Mouse (Mus musculus) lung, adult 10 weeks (tissue): ENCODE data around the gene Prdx1. TPM values are rescaled to one million over a fixed set of nuclear protein-coding genes. Genes with fewer than 3 reads are reported as not detected.

ENCODE experiments used
- polyA plus RNA-seq: library from polyadenylated mRNA; stranded (reverse); fragments of 350-450 nt; fragmentation: Illumina TruSeq; extraction: RNeasy Lipid Tissue Mini Kit (QIAGEN cat#74804); gene quantifications from one replicate; pipeline ENCODE4 v1.2.3, GENCODE M21; 2014; ENCODE audit warnings: low read depth, low replicate concordance; ENCODE audit not compliant: insufficient read depth

Gene Prdx1
- polyA plus RNA-seq: 628 TPM

DNA sequence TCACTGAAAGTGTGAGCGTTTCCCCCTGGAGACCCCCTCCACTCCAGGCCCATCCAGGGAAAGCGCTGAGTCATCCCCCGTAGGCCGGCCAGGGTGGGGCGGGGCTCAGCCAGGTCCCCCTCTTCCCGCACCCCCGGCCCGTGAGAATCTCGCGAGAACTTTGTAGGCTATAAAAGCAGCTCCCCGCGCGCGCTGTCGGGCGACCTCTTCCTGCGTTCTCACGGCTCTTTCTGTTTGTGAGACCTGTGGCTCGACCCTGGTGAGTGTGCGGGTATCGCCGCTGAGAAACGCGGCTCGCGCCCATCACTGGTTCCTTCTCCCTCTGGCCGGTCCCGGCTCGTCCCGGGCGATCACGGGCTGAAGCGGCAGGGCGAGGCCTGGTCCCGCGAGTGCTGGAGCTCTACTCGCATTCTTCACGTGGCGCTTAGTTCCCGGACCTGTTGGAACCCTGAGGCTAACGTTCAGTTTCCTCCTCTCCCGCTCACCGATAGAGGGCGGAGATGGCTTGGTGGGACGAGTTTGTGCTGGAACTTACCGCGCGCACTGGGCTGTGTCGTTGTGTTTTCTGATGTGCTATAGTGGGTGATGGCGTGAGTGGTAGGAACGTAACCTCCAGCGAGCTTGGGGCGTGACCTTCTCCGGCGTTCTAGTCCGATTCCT is at the start of gene Prdx1:
Prdx1 (plus strand) TSS at position 143 of the 660 bp plus-strand sequence.

DNA sequence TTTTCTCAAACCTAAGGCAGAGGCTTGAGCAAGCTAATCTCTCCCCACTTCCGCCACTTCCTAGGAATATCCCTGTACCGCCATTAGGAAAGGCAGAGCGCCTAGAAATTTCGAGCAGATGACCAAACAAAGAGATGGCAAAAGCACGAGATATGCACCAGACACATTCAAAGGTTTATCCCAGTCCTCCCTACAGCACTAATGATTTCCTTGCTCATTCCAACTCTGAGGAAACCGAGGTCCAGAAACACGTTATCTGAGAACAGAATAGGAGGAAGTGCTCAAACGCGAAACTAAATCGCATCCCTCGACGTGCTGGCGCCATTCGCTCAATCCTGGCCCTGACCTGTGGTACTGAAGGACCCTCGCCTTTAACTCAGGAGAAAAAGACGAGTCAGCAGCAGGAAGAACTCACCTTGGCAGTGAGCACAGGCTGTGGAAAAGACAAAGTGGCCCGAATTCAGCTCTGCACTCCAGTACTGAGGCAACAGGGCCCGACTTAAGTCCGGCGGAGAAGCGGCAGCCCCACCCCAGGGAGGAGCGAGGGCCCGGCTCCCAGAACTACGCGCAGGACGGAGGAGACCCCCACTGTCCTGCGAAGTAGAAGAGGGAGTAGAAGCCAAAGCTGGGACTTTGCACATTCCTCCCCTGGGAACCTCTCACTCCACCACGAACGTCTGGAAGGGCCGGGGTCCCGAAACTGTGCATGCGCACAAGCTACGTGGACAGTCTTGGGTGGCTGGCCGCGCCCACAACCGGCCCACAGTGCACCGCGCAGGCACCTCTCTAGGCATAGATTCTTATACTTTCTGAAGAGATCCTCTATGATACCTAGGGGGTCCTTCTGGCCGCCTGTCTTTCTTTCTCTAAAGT is 34.2 kb upstream of the Prdx1 start, which contains the start of gene Akr1a1:
Akr1a1 (minus strand) TSS at position 757 of the 873 bp plus-strand sequence.

DNA sequence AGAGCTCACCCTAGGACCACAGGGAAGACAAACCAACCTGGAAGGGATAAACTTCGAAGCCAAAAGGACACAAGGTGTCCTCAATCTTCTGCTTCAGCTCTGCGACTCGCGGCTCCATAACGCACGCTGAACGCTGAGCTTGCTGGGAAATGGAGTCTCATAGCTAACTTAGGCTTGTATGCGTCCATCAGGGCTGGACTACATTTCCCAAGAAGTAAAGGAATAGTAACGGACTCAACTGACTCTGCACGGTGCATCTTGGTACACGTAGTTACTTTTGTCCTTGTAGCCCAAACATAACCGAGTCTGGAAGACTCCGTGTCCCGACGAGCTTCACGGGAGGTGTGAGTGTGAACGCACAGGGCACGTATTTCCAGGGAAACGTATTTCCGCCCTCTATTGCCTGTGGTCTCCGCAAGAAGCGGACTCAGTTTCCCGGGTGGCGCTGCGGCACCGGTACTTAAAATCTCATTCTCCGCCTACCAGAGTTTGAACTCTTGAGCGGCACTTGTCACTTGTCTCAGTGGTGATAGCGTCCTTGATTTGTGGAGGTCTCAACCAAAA is 22.9 kb downstream of the Prdx1 start, which contains the start of the genes Mmachc and Ccdc163:
Mmachc (minus strand) TSS at position 206 of the 564 bp plus-strand sequence.
Ccdc163 (plus strand) TSS at position 309 of the 564 bp plus-strand sequence.

DNA sequence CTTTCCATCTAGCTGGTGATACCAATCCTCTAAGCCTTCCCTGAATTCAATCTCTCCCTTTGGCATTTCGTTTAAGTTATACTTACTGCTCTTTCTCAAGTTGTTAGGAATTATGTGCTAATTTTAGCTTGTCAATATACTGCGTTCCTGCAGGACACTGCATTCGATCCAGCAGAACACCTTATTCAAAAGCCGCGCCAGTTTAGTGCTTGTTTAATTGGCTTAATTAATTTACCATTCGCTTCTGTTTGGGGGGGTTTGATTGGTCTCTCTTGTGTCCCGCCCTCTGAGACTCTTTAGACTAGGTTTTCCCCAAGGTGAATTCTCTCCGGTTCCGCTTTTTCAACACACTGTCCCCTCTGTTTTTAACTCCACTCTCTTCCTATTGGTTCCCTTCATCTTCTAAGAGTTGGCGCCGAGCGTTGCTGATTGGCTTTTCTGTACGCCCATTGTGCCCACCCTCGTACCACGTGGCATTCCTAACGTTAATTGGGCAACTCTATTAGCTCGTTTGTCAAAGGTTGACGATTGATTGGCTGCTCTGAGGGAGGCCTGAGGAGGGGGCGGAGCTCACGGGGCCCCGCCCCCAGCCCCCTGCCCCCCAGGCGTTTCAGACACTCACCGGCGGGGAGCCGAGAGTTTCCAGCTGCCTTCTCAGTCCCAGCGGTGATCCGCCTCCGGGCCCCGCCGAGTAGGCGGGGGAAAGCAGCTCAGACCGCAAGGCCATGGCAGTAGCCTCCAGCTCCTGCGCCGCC is 35.2 kb downstream of the Prdx1 start, which contains the start of gene Tesk2:
Tesk2 (plus strand) TSS at position 606 of the 755 bp plus-strand sequence.

Other genes with a start within 250 kb of the Prdx1 start
- gene Mast2, start 221.4 kb upstream of the Prdx1 start, polyA plus RNA-seq: 7.9 TPM
- 3.3 TPM for gene Ipp, start 178.0 kb upstream of the Prdx1 start, polyA plus RNA-seq
- 7.6 TPM for gene Tmem69, start 129.6 kb upstream of the Prdx1 start, polyA plus RNA-seq
- 33.6 TPM for gene Gpbp1l1, start 127.9 kb upstream of the Prdx1 start, polyA plus RNA-seq
- gene Ccdc17, start 88.9 kb upstream of the Prdx1 start, polyA plus RNA-seq: 23.4 TPM
- gene Nasp, start 57.6 kb upstream of the Prdx1 start, polyA plus RNA-seq: 16.1 TPM
- gene Akr1a1, start 33.9 kb upstream of the Prdx1 start, polyA plus RNA-seq: 561 TPM
- gene Mmachc, start 22.9 kb downstream of the Prdx1 start, polyA plus RNA-seq: 5.5 TPM
- 15.2 TPM for gene Ccdc163, start 23.0 kb downstream of the Prdx1 start, polyA plus RNA-seq
- 1.9 TPM for gene Tesk2, start 35.4 kb downstream of the Prdx1 start, polyA plus RNA-seq
- gene Toe1, start 122.1 kb downstream of the Prdx1 start, polyA plus RNA-seq: 13.1 TPM
- gene Mutyh, start 122.2 kb downstream of the Prdx1 start, polyA plus RNA-seq: 2.1 TPM
- gene Hpdl, start 136.2 kb downstream of the Prdx1 start, polyA plus RNA-seq: 0.30 TPM
- 0.73 TPM for gene Zswim5, start 191.8 kb downstream of the Prdx1 start, polyA plus RNA-seq